Mouse (Mus musculus): ENCODE results near the gene Fsd2. TPM values are rescaled to one million over a fixed set of nuclear protein-coding genes. Genes with fewer than 3 reads are reported as not detected.

Gene Fsd2
- polyA plus RNA-seq, 3 experiments from 2014 or later, result 2.5 to 5.3 (median 3.2) TPM

GRCm38 (mm10) chr7:81540999-81541398, 25.7 kb downstream of the Fsd2 start:
- no peak for ATAC-seq

GRCm38 (mm10) chr7:81539565-81539964, 27.2 kb downstream of the Fsd2 start:
- ATAC-seq, result no peak

GRCm38 (mm10) chr7:81538070-81538675, 28.6 kb downstream of the Fsd2 start:
- ATAC-seq, result peak; percentile 79

GRCm38 (mm10) chr7:81536478-81536877, 30.3 kb downstream of the Fsd2 start:
- ATAC-seq, result no peak

GRCm38 (mm10) chr7:81531462-81531861, 35.3 kb downstream of the Fsd2 start:
- ATAC-seq, result no peak

GRCm38 (mm10) chr7:81528918-81529317, 37.8 kb downstream of the Fsd2 start:
- no peak for ATAC-seq

GRCm38 (mm10) chr7:81523663-81524017, 43.1 kb downstream of the Fsd2 start:
- ATAC-seq, result peak; percentile 41

GRCm38 (mm10) chr7:81523008-81523662, 43.6 kb downstream of the Fsd2 start:
- ATAC-seq, result peak; percentile 97

GRCm38 (mm10) chr7:81516154-81517030, 50.4 kb downstream of the Fsd2 start:
- ATAC-seq, result no peak

- no peak for ATAC-seq
These were observed 51.7 kb downstream of the Fsd2 start for GRCm38 (mm10) chr7:81514906-81515590.

- no peak for ATAC-seq
These were observed 65.7 kb downstream of the Fsd2 start for GRCm38 (mm10) chr7:81501050-81501449.

GRCm38 (mm10) chr7:81498181-81498580, 68.6 kb downstream of the Fsd2 start, which contains the start of gene BC048679:
BC048679 (minus strand) TSS chr7:81498281.
- ATAC-seq, result no peak

GRCm38 (mm10) chr7:81497171-81497570, 69.6 kb downstream of the Fsd2 start:
- ATAC-seq, result no peak

- ATAC-seq, result no peak
These were observed 73.3 kb downstream of the Fsd2 start, which contains the start of gene Ap3b2 for GRCm38 (mm10) chr7:81493331-81494021. Ap3b2 (minus strand) TSS chr7:81493925.

GRCm38 (mm10) chr7:81492628-81493027, 74.1 kb downstream of the Fsd2 start:
- ATAC-seq, result no peak

- no peak for ATAC-seq
These were observed 77.1 kb downstream of the Fsd2 start for GRCm38 (mm10) chr7:81489649-81490048.

Other genes starting within 250 kb of the Fsd2 start
- gene Rps17, start 221.7 kb downstream of the Fsd2 start, polyA plus RNA-seq (2017; shearing (Covaris generic)), result 1,000 to 10,000 TPM in 2 of 3 experiments, 100 to 1,000 TPM in 1; 985 to 1,426 (median 1,383) TPM
- under 1 TPM in 1 of 3 experiments, not detected in 2; 0.30 TPM for gene Cpeb1, start 111.5 kb downstream of the Fsd2 start, polyA plus RNA-seq (2017; shearing (Covaris generic))
- not detected for gene Ap3b2, start 73.0 kb downstream of the Fsd2 start, polyA plus RNA-seq (2017; shearing (Covaris generic))
- not detected for gene BC048679, start 68.7 kb downstream of the Fsd2 start, polyA plus RNA-seq (2017; shearing (Covaris generic))
- 1 to 10 TPM; 3.4 to 8.1 (median 5.2) TPM for gene Whamm, start 4.3 kb upstream of the Fsd2 start, polyA plus RNA-seq (2017; shearing (Covaris generic))
- under 1 TPM in 1 of 3 experiments, not detected in 2; 0.47 TPM for gene Homer2, start 140.6 kb upstream of the Fsd2 start, polyA plus RNA-seq (2017; shearing (Covaris generic))
- gene Ramac, start 196.0 kb upstream of the Fsd2 start, polyA plus RNA-seq (2017; shearing (Covaris generic)), result 100 to 1,000 TPM; 153 to 159 (median 158) TPM
- gene 3110040N11Rik, start 222.5 kb upstream of the Fsd2 start, polyA plus RNA-seq (2017; shearing (Covaris generic)), result 10 to 100 TPM; 62.7 to 70.5 (median 68.8) TPM